In the genomic region with DNA sequence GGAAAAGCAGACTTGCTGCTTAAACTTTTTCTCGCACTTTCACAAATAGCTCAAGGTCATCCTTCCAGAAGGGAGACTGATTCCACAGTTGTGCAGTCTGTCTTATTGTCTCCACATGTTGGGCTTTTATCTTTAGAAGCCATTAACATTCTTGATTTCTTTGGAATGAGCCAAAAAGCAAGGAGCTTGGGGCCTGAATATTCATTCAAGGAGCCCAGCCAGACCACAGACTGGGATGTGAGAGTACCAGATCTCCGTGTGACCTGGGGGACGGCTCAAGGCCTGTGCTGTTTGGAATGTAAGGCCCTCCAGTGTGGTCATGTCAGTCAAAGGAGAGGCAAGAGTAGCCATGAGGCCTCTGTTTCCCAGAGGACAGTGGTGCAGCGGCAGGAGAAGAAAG, we compare ENCODE assay signal across 21 mouse cellular contexts. TPM values are rescaled to one million over a fixed set of nuclear protein-coding genes. Genes with fewer than 3 reads are reported as not detected.
DNase-seq lines count a peak whose midpoint lies in the region; ATAC-seq lines count a peak whose summit lies in the region.
"Had no signal": no experiment of that assay in that cellular context is flagged by ENCODE, and none has a peak within 500 bp of the region (broad histone marks: within the 10 kb centered on the region; RNA-seq: fewer than 3 reads in every experiment).

No protein-coding gene starts in this region.

- peaks cover 20% of the 10 kb centered on the region for H3K4me1 ChIP-seq in heart, embryonic 12.5 days (replicated peaks)
- peaks cover 43% of the 10 kb centered on the region for H3K4me1 ChIP-seq in limb, embryonic 13.5 days
- H3K4me1 ChIP-seq: hindbrain, embryonic 15.5 days; liver, embryonic 13.5 days; lung, embryonic 15.5 days had no signal

- WGBS in heart, embryonic 12.5 days: 57% methylated on average over 4 of the region's 4 CpGs
- 38% methylated on average over 4 of the region's 4 CpGs for WGBS in limb, embryonic 13.5 days

- H3K9ac ChIP-seq in heart, embryonic 12.5 days: no peak overlapping the region
- H3K9ac ChIP-seq in limb, embryonic 13.5 days: no peak overlapping the region
- H3K9ac ChIP-seq: forebrain, postnatal 0 days; hindbrain, embryonic 15.5 days; liver, embryonic 13.5 days; lung, embryonic 15.5 days; neural tube, embryonic 12.5 days had no signal

- no peak for ATAC-seq in heart, embryonic 12.5 days (ENCODE audit: insufficient number of reproducible peaks, low FRiP score)
- peak; percentile 52; the same call in 1 of the 2 replicates for ATAC-seq in limb, embryonic 13.5 days (ENCODE audit: low FRiP score, low read depth)
- ATAC-seq in cerebellum, adult (ENCODE audit: insufficient number of reproducible peaks, low FRiP score, low TSS enrichment): no peak
- ATAC-seq: CD4-positive, CD25-positive, alpha-beta regulatory T cell, adult 4 months; forebrain, postnatal 0 days; intestine, postnatal 0 days had no signal

- peak overlapping the region; percentile 14; the same call in 1 of the 2 replicates for H3K27ac ChIP-seq in heart, embryonic 12.5 days (ENCODE audit: poor library complexity, severe bottlenecking)
- peak overlapping the region; percentile 52; the same call in 1 of the 2 replicates for H3K27ac ChIP-seq in limb, embryonic 13.5 days
- H3K27ac ChIP-seq: hindbrain, embryonic 15.5 days; liver, embryonic 13.5 days; lung, embryonic 15.5 days; neural tube, embryonic 12.5 days; stomach, postnatal 0 days had no signal

- no peaks in the 10 kb centered on the region for H3K27me3 ChIP-seq in heart, embryonic 12.5 days (replicated peaks)
- H3K27me3 ChIP-seq in limb, embryonic 13.5 days: no peaks in the 10 kb centered on the region
- H3K27me3 ChIP-seq: hindbrain, embryonic 15.5 days; liver, embryonic 13.5 days; lung, embryonic 15.5 days; neural tube, embryonic 12.5 days had no signal

- no peak for DNase-seq in heart, postnatal 4 days
- DNase-seq in Muller cell, postnatal 12 days (ENCODE audit: inconsistent ontology term): peak; percentile 92
- peak; percentile 60 for DNase-seq in R1 (ENCODE audit: low read depth, low spot score)
- DNase-seq in layer of hippocampus, postnatal 14 days (ENCODE audit: low spot score in 2 of 2): no peak
- DNase-seq: adrenal gland, postnatal 25 days; cerebellum, adult 2 months; forebrain, postnatal 0 days; layer of hippocampus, postnatal 36 days; liver, embryonic 13.5 days; right cerebral cortex, postnatal 14 days; thymus, postnatal 25 days had no signal

- no peak overlapping the region for H3K4me2 ChIP-seq in heart, embryonic 12.5 days
- no peak overlapping the region for H3K4me2 ChIP-seq in limb, embryonic 13.5 days (replicated peaks)
- H3K4me2 ChIP-seq: hindbrain, embryonic 15.5 days; liver, embryonic 13.5 days; lung, embryonic 15.5 days; neural tube, embryonic 12.5 days had no signal

- peaks cover 11% of the 10 kb centered on the region for H3K36me3 ChIP-seq in heart, embryonic 12.5 days
- H3K36me3 ChIP-seq in limb, embryonic 13.5 days: peaks cover 32% of the 10 kb centered on the region; the same call in 1 of the 2 replicates

- no peak overlapping the region for H3K4me3 ChIP-seq in heart, embryonic 12.5 days
- no peak overlapping the region for H3K4me3 ChIP-seq in limb, embryonic 13.5 days
- H3K4me3 ChIP-seq: hindbrain, embryonic 15.5 days; liver, embryonic 13.5 days; lung, embryonic 15.5 days; neural tube, embryonic 12.5 days had no signal

- H3K9me3 ChIP-seq in heart, embryonic 12.5 days (replicated peaks): no peaks in the 10 kb centered on the region
- H3K9me3 ChIP-seq in limb, embryonic 13.5 days: no peaks in the 10 kb centered on the region
- H3K9me3 ChIP-seq: G1E; hindbrain, embryonic 15.5 days; liver, embryonic 13.5 days; lung, embryonic 15.5 days; neural tube, embryonic 12.5 days had no signal

RNA-seq across cellular contexts. Expression of a gene that starts 37.5 kb away (rescaled TPM):
- 55.7 and 56.6 TPM in 2 replicates for polyA plus RNA-seq in heart, embryonic 12.5 days (2016; fragmentation: Nextera tagmentation; extraction: Ambion mirVana)
- 10 to 100 TPM; 28.0 to 28.7 TPM for total RNA-seq in heart, postnatal 4 days (2021)
- 57.8 and 61.7 TPM in 2 replicates for polyA plus RNA-seq in limb, embryonic 13.5 days (2015; fragmentation: Nextera tagmentation; extraction: Ambion mirVana)
- 10 to 100 TPM; 55.3 to 58.4 TPM for total RNA-seq in layer of hippocampus, postnatal 14 days (2021)

RNA-seq across cellular contexts. Expression of a gene that starts 38.4 kb away (rescaled TPM):
- polyA plus RNA-seq in heart, embryonic 12.5 days (2016; fragmentation: Nextera tagmentation; extraction: Ambion mirVana): 22.1 and 23.4 TPM in 2 replicates
- total RNA-seq in heart, postnatal 4 days (2021): 10 to 100 TPM; 20.4 to 22.1 TPM
- 17.5 and 20.1 TPM in 2 replicates for polyA plus RNA-seq in limb, embryonic 13.5 days (2015; fragmentation: Nextera tagmentation; extraction: Ambion mirVana)
- total RNA-seq in layer of hippocampus, postnatal 14 days (2021): 10 to 100 TPM; 41.5 to 43.0 TPM

Comparison
In these comparisons a context has a peak if more than half of its experiments do, and no peak if none do; other contexts are left out.
1. DNase-seq: peak in Muller cell, postnatal 12 days (single experiment) and R1 (single experiment); none in heart, postnatal 4 days (single experiment) and layer of hippocampus, postnatal 14 days (0 of 2).